Mouse (Mus musculus) embryonic facial prominence, embryonic 11.5 days (tissue): ENCODE data around the gene Sema4c. TPM values are rescaled to one million over a fixed set of nuclear protein-coding genes. Genes with fewer than 3 reads are reported as not detected.

ENCODE experiments used
- microRNA-seq: library from miRNA; unstranded; fragments of <30 nt; microRNA quantifications from one replicate; pipeline ENCODE4, GENCODE M21; 2016; ENCODE audit warnings: borderline number of aligned reads
- polyA plus RNA-seq: library from polyadenylated mRNA; unstranded; fragments of >200 nt; fragmentation: Nextera tagmentation; extraction: Ambion mirVana; gene quantifications from 2 replicates; pipeline ENCODE4 v1.2.1, GENCODE M21; 2014

Gene Sema4c
- polyA plus RNA-seq, 1 experiment from 2014 or later, result 3.7 TPM

Small RNA genes within 50 kb of the gene (microRNA-seq; reads per million reads assigned to microRNA genes)
- gene Gm47280, result not detected

Other genes starting within 250 kb of the Sema4c start
- 27.4 and 32.6 TPM in 2 replicates for gene Kansl3, start 189.2 kb downstream of the Sema4c start, polyA plus RNA-seq
- gene Fer1l5, start 186.1 kb downstream of the Sema4c start, polyA plus RNA-seq, result 0.72 and 0.75 TPM in 2 replicates
- gene Lman2l, start 113.1 kb downstream of the Sema4c start, polyA plus RNA-seq, result 31.7 and 35.0 TPM in 2 replicates
- 12.0 and 12.8 TPM in 2 replicates for gene Cnnm4, start 86.7 kb downstream of the Sema4c start, polyA plus RNA-seq
- 3.5 and 5.4 TPM in 2 replicates for gene Cnnm3, start 46.5 kb downstream of the Sema4c start, polyA plus RNA-seq
- gene Ankrd23, start 21.5 kb downstream of the Sema4c start, polyA plus RNA-seq, result 4.6 and 6.0 TPM in 2 replicates
- gene Gm42417, start 18.9 kb downstream of the Sema4c start, polyA plus RNA-seq, result not detected in 2 replicates
- 11.9 and 14.4 TPM in 2 replicates for gene Ankrd39, start 10.9 kb downstream of the Sema4c start, polyA plus RNA-seq
- not detected in 2 replicates for gene Fam178b, start 124.8 kb upstream of the Sema4c start, polyA plus RNA-seq
- gene Cox5b, start 133.1 kb upstream of the Sema4c start, polyA plus RNA-seq, result 460 and 476 TPM in 2 replicates
- 0.31 TPM in 1 of 2 replicates, not detected in the other for gene 4933424G06Rik, start 151.8 kb upstream of the Sema4c start, polyA plus RNA-seq
- gene Actr1b, start 156.1 kb upstream of the Sema4c start, polyA plus RNA-seq, result 90.9 and 99.0 TPM in 2 replicates
- 0.15 and 0.18 TPM in 2 replicates for gene Zap70, start 203.4 kb upstream of the Sema4c start, polyA plus RNA-seq